Mouse (Mus musculus): ENCODE data around the gene Trp53.
A peak's percentile ranks its signal among the peaks of the same experiment; 100 is the strongest.

DNA sequence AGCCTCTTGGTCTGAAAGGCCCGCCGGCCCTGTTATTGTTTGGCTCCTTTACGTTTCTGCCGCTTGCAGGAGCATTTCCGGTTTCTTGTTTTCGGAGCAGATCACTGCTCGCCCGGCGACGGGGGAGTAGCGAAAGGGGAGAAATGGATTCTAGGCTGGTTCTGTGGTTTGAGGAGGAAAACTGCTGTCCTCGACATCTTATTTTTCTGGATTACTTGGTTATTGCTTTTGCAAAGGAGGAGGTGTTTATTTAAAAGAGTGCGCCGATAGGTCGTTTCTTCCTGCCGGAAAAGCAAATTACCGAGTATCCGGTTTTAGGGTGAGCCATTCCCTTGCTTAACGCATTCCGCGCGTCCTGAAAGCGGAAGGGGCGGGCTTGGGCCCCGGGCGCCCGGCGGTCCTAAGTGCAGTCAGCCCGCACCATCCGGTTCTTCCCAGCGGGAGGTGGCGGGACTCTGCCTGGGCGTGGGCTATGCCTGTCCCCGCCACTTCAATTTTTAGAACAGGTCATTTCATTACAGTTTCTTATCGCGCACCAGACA lies 1.1 kb downstream of the Trp53 start:
- TF ChIP-seq POLR2A (IDR thresholded peaks at IDR 0.05; ENCODE audit: insufficient read depth, low read length) (no peak), CTCF (IDR thresholded peaks at IDR 0.05; ENCODE audit: low read depth, low read length) (no peak), EP300 (IDR thresholded peaks at IDR 0.05; ENCODE audit: insufficient read depth, low read depth, low read length) (peak; percentile 78)
